Mouse (Mus musculus): ENCODE measurements around the gene Slc7a9.
A peak's percentile ranks its signal among the peaks of the same experiment; 100 is the strongest.

The Slc7a9 gene

DNA sequence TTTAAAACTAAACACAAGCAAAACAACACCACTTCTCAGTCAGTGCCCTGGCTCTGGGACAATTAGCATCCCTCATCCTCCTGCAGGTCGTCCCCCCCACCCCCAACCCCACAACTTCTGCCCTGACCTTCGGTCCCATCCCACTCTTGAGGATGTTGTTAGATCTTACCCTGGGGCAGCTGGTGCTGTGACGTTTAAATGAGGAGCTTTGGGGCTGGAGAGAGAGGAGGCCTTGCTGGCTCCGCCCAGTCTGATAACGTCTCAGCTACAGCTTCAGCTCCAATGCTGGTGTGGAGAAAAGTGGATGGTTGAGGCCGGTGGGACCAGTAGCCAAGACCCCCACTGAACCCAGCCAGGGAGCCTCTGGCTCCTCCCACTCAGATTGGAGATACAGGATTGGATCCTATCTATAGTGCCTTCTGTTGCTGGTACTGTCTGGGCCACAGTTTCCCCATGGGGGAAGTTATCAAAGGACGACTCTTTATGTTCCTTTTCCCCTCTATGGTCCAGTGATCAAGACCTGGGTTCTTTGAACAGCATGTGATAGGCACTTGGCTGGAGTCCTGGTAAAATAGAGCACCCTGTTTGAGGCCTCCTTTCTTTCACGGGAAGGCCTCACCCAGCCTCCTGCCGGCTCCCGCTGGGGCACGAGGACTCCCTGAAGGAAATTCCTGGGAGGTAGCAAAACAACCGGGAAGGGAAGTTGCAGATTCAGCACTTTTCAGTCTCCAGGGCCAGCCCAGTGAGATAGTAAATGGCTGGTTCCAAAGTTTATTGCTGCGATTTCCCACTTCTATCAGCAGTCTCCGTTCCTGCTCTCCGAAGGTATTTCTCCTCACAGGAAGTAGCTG lies at the start of gene Slc7a9:
TSS of gene Slc7a9 (plus strand) at position 801 of the 851 bp plus-strand sequence.
- no peak for DNase-seq (ENCODE audit: low spot score in 2 of 2)

DNA sequence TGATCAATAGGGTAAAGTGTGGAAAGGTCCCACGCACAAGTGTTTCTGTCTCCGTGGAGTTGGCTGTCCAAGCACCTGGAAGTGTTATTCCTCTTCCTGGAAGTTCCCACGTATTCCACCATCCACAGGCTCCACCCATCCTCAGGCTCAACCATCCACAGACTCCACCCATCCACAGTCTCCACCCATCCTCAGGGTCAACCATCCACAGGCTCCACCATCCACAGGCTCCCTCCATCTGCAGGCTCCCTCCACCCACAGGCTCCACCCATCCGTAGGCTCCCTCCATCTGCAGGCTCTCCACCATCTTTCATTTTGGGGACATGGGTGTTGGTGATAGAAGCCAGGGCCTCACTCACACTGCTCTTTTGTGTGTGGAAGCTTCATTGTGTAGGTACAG lies 47.4 kb upstream of the Slc7a9 start:
- DNase-seq (ENCODE audit: low spot score in 2 of 2): no peak

DNA sequence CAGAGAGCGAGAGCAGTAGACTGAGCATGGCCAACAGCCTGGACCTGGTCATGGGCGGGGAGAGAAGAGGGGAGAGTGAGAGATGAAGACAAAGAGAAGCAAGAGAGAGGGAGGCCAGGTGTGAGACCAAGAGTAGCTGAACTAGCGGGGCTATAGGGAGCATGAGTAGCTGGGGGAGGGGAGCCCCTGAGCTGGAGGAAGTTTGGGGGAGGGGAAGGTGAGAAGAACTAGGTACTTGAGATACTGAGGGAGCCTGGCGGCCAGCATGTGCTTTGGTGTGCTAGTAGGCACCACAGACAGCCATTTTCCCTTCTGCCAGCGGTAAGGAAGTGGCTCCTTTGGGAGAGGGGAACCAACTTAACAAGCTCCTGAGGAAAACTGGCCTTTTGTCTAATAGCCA lies 33.4 kb upstream of the Slc7a9 start:
- DNase-seq (ENCODE audit: low spot score in 2 of 2): no peak

DNA sequence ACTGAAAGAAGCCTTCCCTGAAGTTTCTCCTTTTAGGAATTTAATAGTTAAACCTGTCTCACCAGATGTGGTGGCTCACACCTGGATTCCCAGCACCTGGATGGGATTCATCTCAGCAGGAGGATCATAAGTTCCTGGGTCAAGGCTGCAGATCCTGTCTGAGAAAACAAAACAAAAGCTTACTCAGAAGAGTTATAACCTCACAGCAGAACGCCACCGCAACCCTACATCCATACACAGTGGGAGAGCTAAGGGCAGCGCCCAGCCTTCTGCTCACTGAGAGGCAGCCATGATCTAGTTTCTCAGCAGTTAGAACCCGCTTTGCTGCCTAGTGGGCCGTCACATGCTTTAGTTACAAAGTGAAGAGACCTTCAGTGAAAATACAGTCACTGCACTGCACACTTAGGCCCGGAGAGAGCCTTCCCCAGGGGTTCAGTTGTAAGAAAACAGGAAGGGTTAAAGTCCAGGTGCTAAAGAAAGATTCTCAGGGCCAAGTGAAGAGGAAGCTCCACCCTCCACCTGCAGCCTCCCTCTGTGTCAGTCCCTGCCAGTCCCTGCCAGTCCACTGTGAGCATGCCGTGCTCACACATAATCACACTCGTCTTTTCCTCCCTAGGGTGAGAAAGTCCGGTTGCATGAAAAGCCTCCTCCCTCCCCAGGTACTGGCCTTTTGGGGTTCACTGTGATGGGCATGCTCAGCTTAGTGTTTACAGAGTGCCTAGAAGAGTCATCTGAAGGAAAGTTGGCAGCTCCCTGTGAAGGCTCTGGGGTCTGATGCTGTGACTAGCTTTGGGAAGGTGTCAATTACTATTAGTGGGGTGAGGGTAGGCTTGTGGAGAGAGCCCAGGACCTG lies 32.6 kb upstream of the Slc7a9 start:
- DNase-seq (ENCODE audit: low spot score in 2 of 2): no peak

DNA sequence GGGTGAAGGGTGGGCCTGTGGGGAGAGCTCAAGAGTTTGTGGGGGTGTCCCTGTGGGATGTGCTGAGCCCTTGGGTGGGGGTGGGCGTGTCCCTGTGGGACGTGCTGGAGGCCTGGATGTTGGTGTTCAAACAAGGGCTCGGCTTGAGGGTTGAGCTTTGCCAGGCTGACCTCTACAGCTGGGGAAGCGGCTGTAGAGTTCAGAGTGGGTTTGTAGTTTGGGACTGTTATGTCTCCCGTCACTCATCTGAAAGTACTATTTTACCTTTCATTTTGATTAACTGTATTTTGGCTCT lies 32.0 kb upstream of the Slc7a9 start:
- no peak for DNase-seq (ENCODE audit: low spot score in 2 of 2)

DNA sequence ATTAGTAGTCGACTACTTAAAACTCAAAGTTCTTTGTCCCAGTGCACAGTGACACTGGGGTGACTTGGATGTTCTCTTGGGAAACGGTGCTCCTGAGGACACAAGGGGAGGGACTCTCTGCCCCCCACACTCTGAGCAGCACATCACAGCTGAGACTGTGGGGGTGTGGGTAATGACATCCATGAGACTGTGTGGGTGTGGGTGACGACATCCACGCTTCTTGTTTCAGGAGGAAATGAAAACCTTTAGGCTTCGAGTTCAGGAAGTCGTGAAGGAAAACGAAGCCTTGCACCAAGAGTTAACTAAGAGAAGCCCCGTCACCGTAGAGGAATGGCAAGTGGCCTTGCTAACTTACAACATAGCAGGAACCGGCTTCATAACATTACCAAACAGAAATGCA lies 25.5 kb upstream of the Slc7a9 start:
- DNase-seq (ENCODE audit: low spot score in 2 of 2): no peak

DNA sequence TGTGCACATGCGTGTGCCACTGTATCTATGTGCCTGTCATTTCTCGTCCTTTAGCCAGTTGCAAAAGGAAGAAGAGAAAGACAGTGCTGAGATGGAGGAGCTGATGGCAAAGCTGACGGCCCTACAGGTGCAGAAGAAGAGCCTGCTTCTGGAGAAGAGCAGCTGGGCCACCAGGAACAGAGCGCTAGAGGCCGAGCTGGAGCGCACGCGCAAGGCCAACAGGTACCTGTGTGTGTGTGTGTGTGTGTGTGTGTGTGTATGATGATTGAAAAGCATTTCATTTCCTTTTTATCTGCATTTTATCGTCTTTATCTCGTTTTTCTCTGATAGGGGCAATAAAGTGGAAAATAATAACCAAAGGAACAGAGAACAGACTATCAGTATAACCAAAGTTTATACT lies 20.4 kb upstream of the Slc7a9 start:
- DNase-seq (ENCODE audit: low spot score in 2 of 2): no peak

DNA sequence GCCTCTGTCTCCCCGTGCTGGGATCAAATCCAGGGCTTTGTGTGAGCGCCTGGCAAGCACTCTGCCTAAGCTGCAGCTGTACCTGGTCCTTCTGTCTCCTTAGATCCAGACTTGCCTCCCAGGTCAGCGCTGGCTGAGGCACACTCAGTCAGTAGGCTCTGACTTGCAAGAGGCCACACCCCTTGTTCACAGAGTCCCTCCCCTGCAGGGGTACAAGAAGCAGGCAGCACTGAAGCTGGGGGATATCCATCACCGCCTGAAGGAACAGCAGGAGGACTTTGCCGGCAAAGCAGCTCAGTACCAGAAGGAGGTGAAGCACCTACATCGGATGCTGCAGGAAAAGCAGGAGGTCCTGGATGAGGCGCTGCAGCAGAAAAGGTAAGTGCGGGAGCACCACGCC lies 13.3 kb upstream of the Slc7a9 start:
- no peak for DNase-seq (ENCODE audit: low spot score in 2 of 2)

DNA sequence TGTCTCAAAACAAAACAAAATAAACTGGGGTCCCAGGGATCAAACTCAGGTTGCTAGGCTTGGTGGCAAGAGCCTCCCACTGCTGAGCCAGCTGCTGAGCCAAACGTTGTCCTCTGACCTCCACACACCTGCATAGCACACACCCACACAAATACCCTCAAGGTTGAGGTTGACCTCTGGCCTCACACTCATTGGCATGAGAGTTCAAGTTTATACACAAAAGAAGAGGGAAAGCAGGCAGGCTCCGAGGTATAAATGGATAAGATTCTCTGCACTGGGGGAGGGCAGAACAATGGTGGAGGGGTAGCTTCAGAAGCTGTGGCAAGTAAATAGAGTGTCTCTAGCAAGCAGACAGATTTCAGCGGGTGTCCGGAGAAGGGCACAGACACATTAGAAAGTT lies 1.1 kb upstream of the Slc7a9 start:
- no peak for DNase-seq (ENCODE audit: low spot score in 2 of 2)

DNA sequence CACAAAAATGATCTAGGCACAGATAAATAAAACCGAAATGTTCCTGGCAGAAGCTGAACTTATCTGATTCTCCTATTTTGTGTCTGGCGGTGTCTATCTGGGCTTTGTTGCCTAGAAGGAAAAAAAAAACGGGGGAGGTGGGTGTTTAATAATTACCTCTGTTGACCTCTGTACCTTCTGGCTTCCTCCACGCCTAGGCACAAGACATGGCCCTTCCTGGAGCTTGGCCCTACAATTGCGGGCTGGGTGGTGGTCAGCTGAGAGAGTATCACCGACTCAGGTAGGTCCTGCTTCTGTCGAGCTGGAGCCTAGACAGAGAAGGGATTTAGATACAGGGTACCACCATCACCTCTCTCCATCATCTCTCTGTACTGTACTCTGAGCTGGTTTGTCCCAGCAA lies 271 bp downstream of the Slc7a9 start:
- no peak for DNase-seq (ENCODE audit: low spot score in 2 of 2)

DNA sequence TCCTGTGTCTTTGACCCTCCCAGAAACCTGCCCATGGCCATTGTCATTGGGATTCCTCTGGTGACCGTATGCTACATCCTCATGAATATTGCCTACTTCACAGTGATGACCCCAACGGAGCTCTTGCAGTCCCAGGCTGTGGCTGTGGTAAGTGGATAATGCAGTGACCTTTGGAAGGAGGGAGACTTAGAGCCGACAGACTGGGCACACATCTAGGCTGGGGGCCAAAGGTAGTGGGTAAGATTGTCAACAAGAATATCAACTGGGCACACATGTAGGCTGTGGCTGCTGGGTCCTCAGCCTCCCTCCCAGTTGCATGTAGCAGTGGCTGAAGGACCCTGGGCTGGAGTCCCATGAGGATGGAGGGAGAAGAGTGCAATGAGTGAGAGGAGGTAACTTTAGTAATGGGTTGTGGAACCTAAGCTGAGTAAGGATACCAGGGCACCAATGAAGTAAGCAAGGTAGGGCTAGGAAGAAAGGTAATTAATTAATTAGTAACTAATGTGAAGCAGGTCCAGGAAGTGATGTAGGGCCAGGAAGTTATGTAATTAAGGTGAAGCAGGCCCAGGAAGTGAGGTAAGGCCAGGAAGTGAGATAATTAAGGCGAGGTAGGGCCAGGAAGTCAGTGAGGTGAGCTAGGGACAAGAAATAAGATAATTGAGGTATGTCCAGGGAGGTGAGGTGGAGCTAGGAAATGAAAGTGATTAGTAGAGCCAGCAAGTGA lies 7.7 kb downstream of the Slc7a9 start:
- DNase-seq (ENCODE audit: low spot score in 2 of 2): no peak

DNA sequence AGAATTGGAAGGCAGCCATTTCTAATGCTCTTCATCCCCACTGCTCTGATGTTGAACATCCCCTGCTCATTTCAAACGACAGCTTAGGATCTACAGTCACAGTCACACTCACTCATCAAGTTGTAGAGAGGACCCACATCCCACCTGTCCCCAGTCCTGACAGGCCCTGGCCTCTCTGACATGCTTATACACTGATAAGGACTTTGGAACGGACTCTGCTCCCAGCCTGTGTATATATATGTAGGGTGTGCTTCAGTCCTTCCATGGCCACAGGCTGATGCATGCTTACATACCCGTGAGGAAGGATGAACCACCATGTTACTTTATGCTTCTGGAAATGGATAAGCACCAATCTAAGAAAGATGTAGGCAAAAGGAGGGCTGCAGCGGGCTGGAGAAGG lies 12.4 kb downstream of the Slc7a9 start:
- DNase-seq (ENCODE audit: low spot score in 2 of 2): no peak

DNA sequence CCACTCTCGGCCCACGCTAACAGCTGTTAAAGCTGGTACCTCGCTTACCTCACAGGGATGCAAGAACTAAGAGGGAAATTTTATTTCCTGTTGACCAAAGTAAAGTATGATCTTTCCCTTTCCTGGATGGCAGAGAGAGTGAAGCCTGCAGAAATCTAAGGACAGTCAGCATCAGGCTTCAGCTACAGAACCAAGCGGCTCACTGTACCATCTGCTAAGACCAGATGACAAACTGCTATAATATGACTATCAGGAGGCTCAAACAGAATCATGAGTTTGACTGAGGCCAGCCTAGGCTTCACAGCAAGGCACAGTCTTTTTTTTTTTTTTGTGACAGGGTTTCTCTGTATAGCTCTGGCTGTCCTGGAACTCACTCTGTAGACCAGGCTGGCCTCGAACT lies 16.4 kb downstream of the Slc7a9 start:
- no peak for DNase-seq (ENCODE audit: low spot score in 2 of 2)

DNA sequence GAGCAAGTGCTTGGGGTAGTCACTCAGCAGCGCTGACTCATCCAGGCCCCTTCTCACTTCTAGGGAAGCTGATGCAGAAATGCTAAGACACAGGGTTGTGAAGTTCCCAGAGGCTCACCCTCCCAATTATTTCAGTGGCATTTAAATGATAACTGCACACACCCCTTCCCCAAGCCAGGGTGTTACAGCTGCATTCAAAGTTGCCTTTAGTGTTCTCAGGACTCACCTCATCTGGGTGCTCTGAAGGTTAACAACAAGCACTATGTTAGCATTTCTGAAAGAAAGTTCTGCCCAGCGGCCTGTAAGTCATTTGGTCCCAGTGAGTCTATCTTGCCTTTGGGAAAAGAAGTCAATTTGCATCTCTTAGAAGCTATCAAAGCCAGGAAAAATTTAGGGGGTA lies 19.3 kb downstream of the Slc7a9 start:
- DNase-seq (ENCODE audit: low spot score in 2 of 2): no peak

DNA sequence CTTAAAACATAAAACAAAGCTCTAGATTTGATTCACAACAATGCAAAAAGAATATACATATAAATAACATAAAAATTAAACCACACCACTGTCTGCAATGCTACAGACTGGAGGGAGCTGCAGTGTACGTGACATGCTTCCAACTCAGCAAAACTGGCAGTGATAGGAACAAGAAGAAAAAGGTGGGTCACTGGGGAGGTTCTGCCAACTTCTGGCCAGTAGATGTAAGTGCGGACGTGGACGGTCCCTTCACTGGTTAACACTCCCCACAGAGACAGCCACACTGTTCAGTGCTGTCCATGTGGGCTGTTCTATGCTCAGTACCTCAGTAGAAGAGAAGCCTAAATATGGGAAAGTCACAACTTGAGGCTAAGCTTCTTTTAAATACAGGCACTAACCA lies 22.2 kb downstream of the Slc7a9 start:
- DNase-seq (ENCODE audit: low spot score in 2 of 2): no peak

DNA sequence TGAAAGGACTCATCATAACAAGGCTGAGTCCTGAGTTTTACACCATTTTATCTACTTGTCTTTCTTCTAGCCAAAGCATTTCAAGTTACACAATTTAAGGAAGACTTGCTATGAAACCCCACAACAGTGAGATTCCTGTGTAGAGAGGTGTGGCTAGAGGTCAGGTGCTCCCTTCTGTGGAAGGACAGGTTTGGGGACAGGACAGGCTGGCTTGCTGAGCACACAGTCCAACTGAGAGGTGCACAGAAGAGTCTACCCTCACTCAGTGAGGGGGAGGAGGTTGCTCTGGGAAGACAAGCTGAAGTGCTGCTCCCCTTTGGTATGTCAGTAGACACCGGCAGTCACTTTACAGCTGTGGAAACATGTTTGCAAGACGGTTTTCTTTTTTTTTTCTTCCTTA lies 27.9 kb downstream of the Slc7a9 start:
- DNase-seq (ENCODE audit: low spot score in 2 of 2): no peak

DNA sequence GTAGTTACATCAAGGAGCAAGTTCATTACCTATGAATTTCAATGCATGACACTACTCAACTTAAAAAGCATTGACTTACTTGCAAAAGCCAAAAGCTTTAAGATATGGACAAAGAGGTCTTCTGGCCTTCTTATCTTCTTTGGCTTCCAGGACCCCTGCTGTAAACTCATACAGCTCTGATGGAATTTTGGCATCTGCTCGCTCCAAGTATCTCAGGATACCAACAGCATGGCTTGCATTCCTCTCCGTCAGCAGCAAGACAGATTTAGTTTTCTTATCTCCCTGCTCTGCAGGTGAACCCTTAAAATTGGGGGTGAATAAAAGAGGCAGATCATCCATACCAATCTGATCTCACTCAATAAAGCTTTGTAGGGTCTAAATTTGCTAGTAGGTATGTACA lies 36.5 kb downstream of the Slc7a9 start:
- DNase-seq (ENCODE audit: low spot score in 2 of 2): peak in 1 of 2 experiments; percentile 7

DNA sequence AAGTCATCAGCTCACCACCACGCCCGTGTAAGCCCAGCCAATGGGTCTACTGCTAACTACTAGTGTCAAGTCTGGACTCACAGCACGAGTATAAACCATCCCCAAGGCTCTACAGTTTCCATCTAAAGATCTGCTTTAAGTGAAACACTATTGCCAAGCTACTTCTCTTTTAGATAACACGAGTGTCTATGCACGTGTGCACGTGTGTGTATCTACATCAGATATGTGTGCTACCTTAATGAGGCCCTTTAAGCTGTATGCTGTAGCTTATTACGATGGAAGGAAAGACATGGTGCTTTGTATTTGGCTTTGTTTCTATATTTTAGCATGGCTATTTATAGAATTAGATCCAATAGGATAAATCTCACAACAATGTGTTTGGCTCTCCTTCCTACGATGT lies 38.0 kb downstream of the Slc7a9 start:
- DNase-seq (ENCODE audit: low spot score in 2 of 2): no peak

DNA sequence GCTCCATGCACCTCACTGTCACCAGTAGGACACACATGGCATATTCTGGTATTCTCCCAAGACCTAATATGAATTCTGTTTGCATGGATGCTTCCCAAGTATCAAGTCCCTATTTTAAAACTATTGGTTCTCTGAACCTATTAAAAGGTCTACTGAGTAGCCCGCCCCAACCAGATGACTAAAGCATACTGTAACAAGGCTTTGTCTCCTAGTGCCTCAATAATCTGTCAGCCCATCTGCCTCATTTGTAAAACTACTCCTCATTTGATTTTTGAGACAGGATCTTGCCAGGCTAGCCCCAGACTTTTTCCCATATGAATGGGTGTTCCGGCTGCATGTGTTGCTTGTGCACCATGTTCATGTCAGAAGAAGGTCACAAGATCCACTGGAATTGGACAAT lies 41.6 kb downstream of the Slc7a9 start:
- no peak for DNase-seq (ENCODE audit: low spot score in 2 of 2)

DNA sequence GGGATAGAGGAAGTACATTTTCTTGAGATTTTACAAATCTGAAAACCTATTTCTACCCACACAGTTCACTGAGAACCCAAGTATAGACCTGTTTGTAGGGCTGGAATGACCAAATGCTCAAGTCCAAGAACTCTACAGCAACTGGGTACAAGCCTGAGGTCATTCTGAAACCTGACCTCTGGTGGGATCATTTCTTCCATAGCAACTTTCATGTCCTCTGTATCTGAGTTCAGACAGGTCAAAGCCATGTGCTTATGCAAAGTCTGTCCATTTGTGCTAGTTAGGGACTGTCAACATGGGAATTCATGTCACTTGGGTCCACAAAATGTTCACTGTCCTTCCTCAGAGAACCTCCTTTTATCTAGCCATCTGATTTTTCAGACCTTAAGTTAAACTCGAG lies 42.4 kb downstream of the Slc7a9 start:
- no peak for DNase-seq (ENCODE audit: low spot score in 2 of 2)

DNA sequence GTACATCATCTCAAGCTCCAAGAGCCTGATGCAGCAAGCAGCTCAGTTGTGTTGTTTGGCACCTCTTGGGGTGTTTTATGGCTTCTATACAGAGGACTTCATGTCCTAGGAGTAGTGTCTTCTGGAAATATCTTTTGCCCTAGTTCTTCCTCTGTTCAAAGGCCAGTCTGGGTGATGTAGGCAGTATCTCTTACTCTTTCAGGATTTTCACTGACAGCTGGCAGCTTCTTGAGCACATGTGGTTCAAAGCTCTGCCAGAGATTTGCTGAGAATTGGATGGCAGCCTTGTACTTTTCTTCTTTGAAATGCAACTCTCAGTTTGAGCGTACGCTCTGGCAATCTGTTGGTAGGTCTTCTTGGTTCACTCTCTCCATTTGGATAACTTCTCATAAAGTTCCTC lies 48.9 kb downstream of the Slc7a9 start:
- no peak for DNase-seq (ENCODE audit: low spot score in 2 of 2)

DNA sequence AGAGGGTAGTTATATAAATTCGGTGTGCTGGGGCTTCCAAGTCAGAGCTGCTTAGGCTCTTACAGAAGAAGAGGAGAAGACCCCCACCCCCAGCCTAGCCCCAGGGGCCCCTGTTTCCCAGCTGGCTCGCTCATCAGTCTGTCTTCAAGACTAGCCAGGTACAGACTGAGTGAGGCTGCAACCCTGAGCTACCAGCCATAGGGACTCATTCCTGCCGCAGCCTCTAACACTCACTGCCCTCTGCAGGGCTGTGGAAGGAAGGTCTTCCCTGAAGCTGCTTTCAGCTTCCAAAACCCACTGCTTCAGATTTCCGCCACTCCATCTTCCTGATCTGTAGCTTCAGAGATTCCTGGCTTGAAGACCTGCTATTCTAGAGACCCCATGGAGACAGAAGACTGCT lies 53.4 kb downstream of the Slc7a9 start:
- no peak for DNase-seq (ENCODE audit: low spot score in 2 of 2)

Data from heart, adult 9 months (tissue).